Mouse (Mus musculus): Measurements from ENCODE around the gene Afg1l. TPM values are rescaled to one million over a fixed set of nuclear protein-coding genes. Genes with fewer than 3 reads are reported as not detected.

Afg1l gene
- polyA plus RNA-seq, 1 experiment from 2014 or later = 8.3 TPM

- DNase-seq (ENCODE audit: low spot score) (no peak), ATAC-seq (replicated peaks; ENCODE audit: low FRiP score, low TSS enrichment, low read depth) (no peak)
- Histone ChIP-seq H3K4me2 (ENCODE audit: low read length) (no peak overlapping the region), H3K36me3 (ENCODE audit: control insufficient read depth, insufficient read depth, low read length) (no peaks in the 10 kb centered on the region), H3K9ac (ENCODE audit: low read length) (no peak overlapping the region), H3K9me3 (ENCODE audit: control insufficient read depth, low read length) (no peaks in the 10 kb centered on the region), H3K4me1 (replicated peaks; ENCODE audit: control insufficient read depth, insufficient read depth, low read length) (no peaks in the 10 kb centered on the region), H3K27me3 (replicated peaks; ENCODE audit: control insufficient read depth, insufficient read depth, low read length) (no peaks in the 10 kb centered on the region), H3K27ac (ENCODE audit: low read depth) (no peak overlapping the region), H3K4me3 (ENCODE audit: low read depth, low read length) (no peak overlapping the region)
- 70% methylated on average over 10 of the region's 10 CpGs for WGBS
Observed at GRCm38 (mm10) chr10:42417530-42418174, 60.7 kb downstream of the Afg1l start.

- DNase-seq (ENCODE audit: low spot score) (no peak), ATAC-seq (replicated peaks; ENCODE audit: low FRiP score, low TSS enrichment, low read depth) (no peak)
- 80% methylated on average over 4 of the region's 4 CpGs for WGBS
- Histone ChIP-seq H3K4me3 (ENCODE audit: low read depth, low read length) (no peak overlapping the region), H3K9ac (ENCODE audit: low read length) (no peak overlapping the region), H3K27me3 (replicated peaks; ENCODE audit: control insufficient read depth, insufficient read depth, low read length) (no peaks in the 10 kb centered on the region), H3K27ac (ENCODE audit: low read depth) (no peak overlapping the region), H3K4me2 (ENCODE audit: low read length) (no peak overlapping the region), H3K9me3 (ENCODE audit: control insufficient read depth, low read length) (no peaks in the 10 kb centered on the region), H3K4me1 (replicated peaks; ENCODE audit: control insufficient read depth, insufficient read depth, low read length) (0 out of 2 replicates have a peak, but pooled peaks cover 1% of the 10 kb centered on the region), H3K36me3 (ENCODE audit: control insufficient read depth, insufficient read depth, low read length) (no peaks in the 10 kb centered on the region)
Observed at GRCm38 (mm10) chr10:42415821-42416470, 62.4 kb downstream of the Afg1l start.

DNA sequence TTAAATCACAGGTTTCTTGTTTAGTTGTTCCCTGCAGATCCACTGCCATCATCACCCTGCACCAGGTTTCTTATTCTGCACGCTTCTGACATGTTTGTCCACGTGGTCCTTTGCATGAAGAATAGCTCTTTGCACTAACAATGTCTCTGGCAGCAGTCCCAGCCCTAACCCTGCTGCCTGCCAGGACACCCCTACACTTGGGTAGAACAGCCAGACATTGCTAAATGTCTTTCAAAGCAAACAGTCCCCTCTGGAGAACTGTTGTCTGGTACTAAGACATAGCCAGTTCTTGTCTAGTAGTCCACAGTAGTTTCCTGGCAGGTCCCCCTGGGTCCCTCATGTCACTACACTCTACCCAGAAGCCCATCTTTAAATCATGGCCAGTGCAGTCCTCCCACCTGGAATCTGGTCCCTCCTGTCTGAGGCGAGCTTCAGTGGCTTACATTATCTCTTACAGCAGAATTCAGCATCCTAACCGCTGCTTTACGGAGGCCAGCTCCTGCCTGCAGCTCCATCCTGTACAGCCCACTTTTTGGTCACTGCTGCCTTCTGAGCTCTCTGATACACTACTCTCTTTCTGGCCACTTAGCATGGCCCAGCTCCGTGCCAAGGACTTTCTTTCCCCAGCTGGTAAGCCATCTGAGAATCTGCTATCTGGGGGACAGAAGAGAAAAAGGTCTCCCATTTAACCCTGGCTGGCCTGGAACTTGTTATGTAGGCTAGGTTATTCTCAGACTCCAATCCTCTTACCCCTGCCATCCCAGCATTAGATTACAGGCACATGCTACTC lies 67.4 kb downstream of the Afg1l start:
- Histone ChIP-seq H3K4me2 (ENCODE audit: low read length) (no peak overlapping the region), H3K4me3 (ENCODE audit: low read depth, low read length) (no peak overlapping the region), H3K9me3 (ENCODE audit: control insufficient read depth, low read length) (no peaks in the 10 kb centered on the region), H3K36me3 (ENCODE audit: control insufficient read depth, insufficient read depth, low read length) (no peaks in the 10 kb centered on the region), H3K9ac (ENCODE audit: low read length) (no peak overlapping the region), H3K27ac (ENCODE audit: low read depth) (no peak overlapping the region), H3K27me3 (replicated peaks; ENCODE audit: control insufficient read depth, insufficient read depth, low read length) (no peaks in the 10 kb centered on the region), H3K4me1 (replicated peaks; ENCODE audit: control insufficient read depth, insufficient read depth, low read length) (0 out of 2 replicates have a peak, but pooled peaks cover 3% of the 10 kb centered on the region)
- ATAC-seq (replicated peaks; ENCODE audit: low FRiP score, low TSS enrichment, low read depth) (no peak), DNase-seq (ENCODE audit: low spot score) (no peak)
- 69% methylated on average over 6 of the region's 6 CpGs for WGBS

- Histone ChIP-seq H3K4me3 (ENCODE audit: low read depth, low read length) (no peak overlapping the region), H3K36me3 (ENCODE audit: control insufficient read depth, insufficient read depth, low read length) (no peaks in the 10 kb centered on the region), H3K4me1 (replicated peaks; ENCODE audit: control insufficient read depth, insufficient read depth, low read length) (no peaks in the 10 kb centered on the region), H3K9ac (ENCODE audit: low read length) (no peak overlapping the region), H3K27ac (ENCODE audit: low read depth) (no peak overlapping the region), H3K4me2 (ENCODE audit: low read length) (no peak overlapping the region), H3K27me3 (replicated peaks; ENCODE audit: control insufficient read depth, insufficient read depth, low read length) (no peaks in the 10 kb centered on the region), H3K9me3 (ENCODE audit: control insufficient read depth, low read length) (no peaks in the 10 kb centered on the region)
- ATAC-seq (replicated peaks; ENCODE audit: low FRiP score, low TSS enrichment, low read depth) (no peak), DNase-seq (ENCODE audit: low spot score) (no peak)
- 86% methylated on average over 11 of the region's 11 CpGs for WGBS
Observed at GRCm38 (mm10) chr10:42390436-42390835, 87.9 kb downstream of the Afg1l start.

- no peaks in the 10 kb centered on the region for H3K36me3 ChIP-seq (ENCODE audit: control insufficient read depth, insufficient read depth, low read length)
- no peaks in the 10 kb centered on the region for H3K4me1 ChIP-seq (replicated peaks; ENCODE audit: control insufficient read depth, insufficient read depth, low read length)
- DNase-seq (ENCODE audit: low spot score) = no peak
- no peak for ATAC-seq (replicated peaks; ENCODE audit: low FRiP score, low TSS enrichment, low read depth)
- no peak overlapping the region for H3K4me2 ChIP-seq (ENCODE audit: low read length)
- no peak overlapping the region for H3K4me3 ChIP-seq (ENCODE audit: low read depth, low read length)
- H3K27me3 ChIP-seq (replicated peaks; ENCODE audit: control insufficient read depth, insufficient read depth, low read length) = no peaks in the 10 kb centered on the region
- H3K9ac ChIP-seq (ENCODE audit: low read length) = no peak overlapping the region
- no peaks in the 10 kb centered on the region for H3K9me3 ChIP-seq (ENCODE audit: control insufficient read depth, low read length)
- no peak overlapping the region for H3K27ac ChIP-seq (ENCODE audit: low read depth)
Observed at GRCm38 (mm10) chr10:42388181-42388580, 90.2 kb downstream of the Afg1l start.

GRCm38 (mm10) chr10:42384946-42385644 lies 93.3 kb downstream of the Afg1l start:
- no peaks in the 10 kb centered on the region for H3K36me3 ChIP-seq (ENCODE audit: control insufficient read depth, insufficient read depth, low read length)
- DNase-seq (ENCODE audit: low spot score) = no peak
- H3K4me2 ChIP-seq (ENCODE audit: low read length) = no peak overlapping the region
- no peak overlapping the region for H3K27ac ChIP-seq (ENCODE audit: low read depth)
- H3K4me1 ChIP-seq (replicated peaks; ENCODE audit: control insufficient read depth, insufficient read depth, low read length) = no peaks in the 10 kb centered on the region
- ATAC-seq (replicated peaks; ENCODE audit: low FRiP score, low TSS enrichment, low read depth) = no peak
- no peak overlapping the region for H3K4me3 ChIP-seq (ENCODE audit: low read depth, low read length)
- H3K9me3 ChIP-seq (ENCODE audit: control insufficient read depth, low read length) = no peaks in the 10 kb centered on the region
- H3K27me3 ChIP-seq (replicated peaks; ENCODE audit: control insufficient read depth, insufficient read depth, low read length) = no peaks in the 10 kb centered on the region
- H3K9ac ChIP-seq (ENCODE audit: low read length) = no peak overlapping the region
- WGBS = 82% methylated on average over 13 of the region's 13 CpGs

DNA sequence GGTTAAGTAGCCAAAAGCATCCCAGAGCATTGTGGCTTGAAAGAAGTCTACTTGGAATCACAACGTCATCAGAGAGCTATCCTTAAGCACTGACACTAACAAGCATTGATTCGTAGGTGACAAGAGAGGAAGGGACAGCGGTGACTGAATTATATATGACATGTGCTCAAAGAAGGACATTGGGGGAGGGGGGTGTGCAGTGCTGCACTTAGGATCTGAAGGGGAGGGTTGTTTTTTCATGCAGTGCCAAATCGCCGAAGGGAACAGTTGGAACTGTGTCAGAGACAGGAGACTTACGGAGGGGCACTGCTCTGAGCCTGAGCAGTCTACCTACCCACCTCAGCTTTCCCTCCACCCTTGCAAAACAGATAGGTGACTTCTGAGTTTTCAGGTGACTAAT lies 94.7 kb downstream of the Afg1l start:
- H3K27me3 ChIP-seq (replicated peaks; ENCODE audit: control insufficient read depth, insufficient read depth, low read length) = no peaks in the 10 kb centered on the region
- WGBS = 73% methylated on average over 6 of the region's 6 CpGs
- ATAC-seq (replicated peaks; ENCODE audit: low FRiP score, low TSS enrichment, low read depth) (no peak), DNase-seq (ENCODE audit: low spot score) (no peak)
- H3K4me2 ChIP-seq (ENCODE audit: low read length) = no peak overlapping the region
- no peaks in the 10 kb centered on the region for H3K9me3 ChIP-seq (ENCODE audit: control insufficient read depth, low read length)
- H3K36me3 ChIP-seq (ENCODE audit: control insufficient read depth, insufficient read depth, low read length) = no peaks in the 10 kb centered on the region
- H3K27ac ChIP-seq (ENCODE audit: low read depth) = no peak overlapping the region
- H3K4me1 ChIP-seq (replicated peaks; ENCODE audit: control insufficient read depth, insufficient read depth, low read length) = no peaks in the 10 kb centered on the region
- no peak overlapping the region for H3K4me3 ChIP-seq (ENCODE audit: low read depth, low read length)
- H3K9ac ChIP-seq (ENCODE audit: low read length) = no peak overlapping the region

GRCm38 (mm10) chr10:42364216-42364615 lies 114.1 kb downstream of the Afg1l start:
- no peaks in the 10 kb centered on the region for H3K9me3 ChIP-seq (ENCODE audit: control insufficient read depth, low read length)
- H3K9ac ChIP-seq (ENCODE audit: low read length) = no peak overlapping the region
- no peaks in the 10 kb centered on the region for H3K27me3 ChIP-seq (replicated peaks; ENCODE audit: control insufficient read depth, insufficient read depth, low read length)
- ATAC-seq (replicated peaks; ENCODE audit: low FRiP score, low TSS enrichment, low read depth) (no peak), DNase-seq (ENCODE audit: low spot score) (no peak)
- H3K36me3 ChIP-seq (ENCODE audit: control insufficient read depth, insufficient read depth, low read length) = no peaks in the 10 kb centered on the region
- H3K4me2 ChIP-seq (ENCODE audit: low read length) = no peak overlapping the region
- no peaks in the 10 kb centered on the region for H3K4me1 ChIP-seq (replicated peaks; ENCODE audit: control insufficient read depth, insufficient read depth, low read length)
- 86% methylated on average over 10 of the region's 10 CpGs for WGBS
- no peak overlapping the region for H3K27ac ChIP-seq (ENCODE audit: low read depth)
- no peak overlapping the region for H3K4me3 ChIP-seq (ENCODE audit: low read depth, low read length)

Measured in intestine, embryonic 14.5 days (tissue).